Comparison of ENCODE assay signal across 8 mouse cellular contexts in genomic region chr14:61360131-61360980, GRCm38 (mm10). TPM values are rescaled to one million over a fixed set of nuclear protein-coding genes. Genes with fewer than 3 reads are reported as not detected.
DNase-seq lines count a peak whose midpoint lies in the region; ATAC-seq and TF ChIP-seq lines count a peak whose summit lies in the region.

Ebpl (minus strand) TSS chr14:61360439.

- H3K9ac ChIP-seq in forebrain, embryonic 11.5 days (ENCODE audit: low read length) = peak within 1 kb of the TSS; percentile 81
- peak within 1 kb of the TSS; percentile 68 for H3K9ac ChIP-seq in heart, postnatal 0 days (replicated peaks; ENCODE audit: low read depth, low read length)
- peak within 1 kb of the TSS; percentile 71 for H3K9ac ChIP-seq in liver, embryonic 16.5 days (ENCODE audit: low read depth, low read length)
- peak within 1 kb of the TSS; percentile 78 for H3K9ac ChIP-seq in neural tube, embryonic 13.5 days

- under 1% methylated on average over 40 of the region's 40 CpGs for WGBS in forebrain, embryonic 11.5 days
- 1% methylated on average over 40 of the region's 40 CpGs for WGBS in heart, postnatal 0 days
- WGBS in liver, embryonic 16.5 days (ENCODE audit: insufficient replicate concordance) = under 1% methylated on average over 40 of the region's 40 CpGs
- WGBS in neural tube, embryonic 13.5 days = 1% methylated on average over 40 of the region's 40 CpGs

- H3K9me3 ChIP-seq in forebrain, embryonic 11.5 days (ENCODE audit: control insufficient read depth, low read length) = no peaks in the 10 kb centered on the region
- H3K9me3 ChIP-seq in heart, postnatal 0 days (replicated peaks; ENCODE audit: control insufficient read depth, low read length) = no peaks in the 10 kb centered on the region
- no peaks in the 10 kb centered on the region for H3K9me3 ChIP-seq in liver, embryonic 16.5 days (replicated peaks; ENCODE audit: control insufficient read depth, low read length)
- no peaks in the 10 kb centered on the region for H3K9me3 ChIP-seq in neural tube, embryonic 13.5 days

- no peaks in the 10 kb centered on the region for H3K36me3 ChIP-seq in forebrain, embryonic 11.5 days (ENCODE audit: control insufficient read depth, insufficient read depth, low read length)
- no peaks in the 10 kb centered on the region; the same call in 1 of the 2 replicates for H3K36me3 ChIP-seq in heart, postnatal 0 days (replicated peaks; ENCODE audit: control insufficient read depth, insufficient read depth, low read length)
- H3K36me3 ChIP-seq in liver, embryonic 16.5 days (ENCODE audit: control insufficient read depth, insufficient read depth) = no peaks in the 10 kb centered on the region
- 0 out of 2 replicates have a peak, but pooled peaks cover 5% of the 10 kb centered on the region for H3K36me3 ChIP-seq in neural tube, embryonic 13.5 days
- no peaks in the 10 kb centered on the region for H3K36me3 ChIP-seq in testis, adult 2 months (ENCODE audit: control insufficient read depth, insufficient read depth, low read length)

- DNase-seq in CD8-positive naive resting alpha-beta T cell, adult 2 months (ENCODE audit: low read depth in 2 of 2, low spot score in 2 of 2) = peak; percentile 78 to 84
- DNase-seq in c-Kit-positive CD71-negative TER-119-negative erythroid progenitor cells, embryonic 14.5 days (ENCODE audit: low read depth) = peak; percentile 78
- DNase-seq in forebrain, embryonic 11.5 days (ENCODE audit: low spot score) = peak; percentile 91
- DNase-seq in heart, postnatal 0 days (ENCODE audit: low spot score) = peak; percentile 66
- peak; percentile 94 to 95 for DNase-seq in kidney, postnatal 4 days

- H3K4me2 ChIP-seq in forebrain, embryonic 11.5 days (ENCODE audit: low read depth, low read length, severe bottlenecking) = peak within 1 kb of the TSS; percentile 64
- peak within 1 kb of the TSS; percentile 84 for H3K4me2 ChIP-seq in heart, postnatal 0 days (ENCODE audit: low read depth, low read length)
- H3K4me2 ChIP-seq in liver, embryonic 16.5 days (ENCODE audit: low read depth, low read length) = peak within 1 kb of the TSS; percentile 89
- peak within 1 kb of the TSS; percentile 62 for H3K4me2 ChIP-seq in neural tube, embryonic 13.5 days

- TF ChIP-seq EP300 in heart, postnatal 0 days (IDR thresholded peaks at IDR 0.05; ENCODE audit: low read depth) = no peak

- no peaks in the 10 kb centered on the region for H3K27me3 ChIP-seq in forebrain, embryonic 11.5 days (ENCODE audit: control insufficient read depth, insufficient read depth, low read length)
- no peaks in the 10 kb centered on the region for H3K27me3 ChIP-seq in heart, postnatal 0 days (ENCODE audit: control insufficient read depth, insufficient read depth, low read length)
- H3K27me3 ChIP-seq in liver, embryonic 16.5 days (ENCODE audit: control insufficient read depth, insufficient read depth, low read depth, low read length) = no peaks in the 10 kb centered on the region
- no peaks in the 10 kb centered on the region for H3K27me3 ChIP-seq in neural tube, embryonic 13.5 days
- no peaks in the 10 kb centered on the region for H3K27me3 ChIP-seq in testis, adult 2 months (ENCODE audit: control insufficient read depth, insufficient read depth, low read length)

- TF ChIP-seq POLR2A in testis, adult 2 months (IDR thresholded peaks at IDR 0.05; ENCODE audit: control insufficient read depth, low read depth, low read length) = peak; percentile 63

- H3K27ac ChIP-seq in forebrain, embryonic 11.5 days (ENCODE audit: low read depth, low read length) = peak within 1 kb of the TSS; percentile 60
- H3K27ac ChIP-seq in heart, postnatal 0 days (ENCODE audit: low read depth) = peak within 1 kb of the TSS; percentile 74
- H3K27ac ChIP-seq in liver, embryonic 16.5 days (ENCODE audit: low read length) = peak within 1 kb of the TSS; percentile 88
- peak within 1 kb of the TSS; percentile 86 for H3K27ac ChIP-seq in neural tube, embryonic 13.5 days (replicated peaks)
- H3K27ac ChIP-seq in testis, adult 2 months (ENCODE audit: control insufficient read depth, insufficient read depth, low read depth, low read length) = peak within 1 kb of the TSS; percentile 46; the same call in 1 of the 2 replicates

- H3K4me3 ChIP-seq in forebrain, embryonic 11.5 days (ENCODE audit: low read depth, low read length) = peak within 1 kb of the TSS; percentile 62
- H3K4me3 ChIP-seq in heart, postnatal 0 days (ENCODE audit: low read depth, low read length) = peak within 1 kb of the TSS; percentile 72
- peak within 1 kb of the TSS; percentile 72 for H3K4me3 ChIP-seq in liver, embryonic 16.5 days (ENCODE audit: low read depth, low read length)
- peak within 1 kb of the TSS; percentile 58 for H3K4me3 ChIP-seq in neural tube, embryonic 13.5 days
- peak within 1 kb of the TSS; percentile 89 for H3K4me3 ChIP-seq in testis, adult 2 months (ENCODE audit: control insufficient read depth, low read depth, low read length)

- TF ChIP-seq CTCF in heart, postnatal 0 days (IDR thresholded peaks at IDR 0.05; ENCODE audit: low read depth) = 0 out of 2 replicates have a peak, but pooled peaks have one; percentile 13
- no peak for TF ChIP-seq CTCF in testis, adult 2 months (IDR thresholded peaks at IDR 0.05; ENCODE audit: control insufficient read depth, insufficient read depth, insufficient replicate concordance, low read depth, low read length)

- 0 out of 2 replicates have a peak, but pooled peaks cover 2% of the 10 kb centered on the region for H3K4me1 ChIP-seq in forebrain, embryonic 11.5 days (replicated peaks; ENCODE audit: control insufficient read depth, insufficient read depth, low read length)
- no peaks in the 10 kb centered on the region for H3K4me1 ChIP-seq in heart, postnatal 0 days (ENCODE audit: control insufficient read depth, insufficient read depth)
- H3K4me1 ChIP-seq in liver, embryonic 16.5 days (ENCODE audit: control insufficient read depth, low read depth, low read length) = peaks cover 9% of the 10 kb centered on the region
- H3K4me1 ChIP-seq in neural tube, embryonic 13.5 days (replicated peaks) = peaks cover 18% of the 10 kb centered on the region
- H3K4me1 ChIP-seq in testis, adult 2 months (ENCODE audit: control insufficient read depth, insufficient read depth, low read length) = peaks cover 4% of the 10 kb centered on the region; the same call in 1 of the 2 replicates

- peak; percentile 96 for ATAC-seq in forebrain, embryonic 11.5 days (replicated peaks; ENCODE audit: low FRiP score)
- ATAC-seq in heart, postnatal 0 days (ENCODE audit: insufficient read depth, low read depth) = peak; percentile 96
- ATAC-seq in liver, embryonic 16.5 days (ENCODE audit: low read depth) = peak; percentile 96
- ATAC-seq in neural tube, embryonic 13.5 days (ENCODE audit: low read depth) = peak; percentile 97

RNA-seq across cellular contexts. Expression of gene Ebpl, which starts in this region (rescaled TPM):
- polyA plus RNA-seq in forebrain, embryonic 11.5 days (2014; fragmentation: Nextera tagmentation; extraction: Ambion mirVana) = 9.2 and 9.4 TPM in 2 replicates
- 0.38 and 0.46 TPM in 2 replicates for total RNA-seq in heart, postnatal 0 days (2014; rRNA removed; ENCODE audit: low replicate concordance)
- 2.9 and 3.4 TPM in 2 replicates for polyA plus RNA-seq in heart, postnatal 0 days (2015; fragmentation: Nextera tagmentation; extraction: Ambion mirVana)
- 5.0 and 5.5 TPM in 2 replicates for polyA plus RNA-seq in liver, embryonic 16.5 days (2015; fragmentation: Nextera tagmentation; extraction: Ambion mirVana)
- polyA plus RNA-seq in neural tube, embryonic 13.5 days (2015; fragmentation: Nextera tagmentation; extraction: Ambion mirVana) = 9.1 and 11.7 TPM in 2 replicates
- 0.55 and 0.84 TPM in 2 replicates for polyA plus RNA-seq in testis, adult 2 months (2012; rRNA removed)

Comparison
In these comparisons a context has a peak if more than half of its experiments do, and no peak if none do; other contexts are left out.
1. Peak in every context shown above with its lines: DNase-seq, ATAC-seq, H3K4me3 ChIP-seq and H3K27ac ChIP-seq.